Mouse (Mus musculus): Measurements from ENCODE around the gene Zbtb7b. TPM values are rescaled to one million over a fixed set of nuclear protein-coding genes. Genes with fewer than 3 reads are reported as not detected.

Zbtb7b gene
- polyA plus RNA-seq, 1 experiment: 54.3 TPM

DNA sequence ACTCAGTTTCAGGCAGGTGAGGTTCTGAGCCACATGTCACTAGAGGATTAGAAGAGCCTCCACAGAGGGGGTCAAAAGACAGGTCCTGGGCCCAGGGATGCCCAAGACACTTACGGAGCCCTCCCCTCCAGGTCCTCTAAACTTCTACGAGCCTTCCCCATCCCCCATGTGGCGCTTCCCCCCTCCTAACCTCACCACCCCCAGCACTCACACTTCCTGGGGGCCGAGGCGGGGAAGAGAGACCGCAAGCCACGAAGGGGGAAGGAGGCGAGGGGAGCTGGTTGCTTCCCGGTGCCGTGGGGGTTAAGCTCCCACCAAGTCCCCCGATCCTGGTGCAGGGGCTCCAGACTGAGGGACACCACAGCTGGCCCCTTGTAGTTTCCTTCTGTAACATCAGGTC is 9.1 kb downstream of the Zbtb7b start:
- Histone ChIP-seq H3K4me3 (ENCODE audit: insufficient read depth, low read depth, low read length) (no peak overlapping the region), H3K36me3 (ENCODE audit: control insufficient read depth, insufficient read depth, low read length) (no peaks in the 10 kb centered on the region), H3K27ac (ENCODE audit: insufficient read depth, low read depth, low read length) (no peak overlapping the region), H3K27me3 (replicated peaks; ENCODE audit: control insufficient read depth, insufficient read depth, low read length) (no peaks in the 10 kb centered on the region), H3K4me1 (ENCODE audit: control insufficient read depth, insufficient read depth, low read length) (peaks cover 30% of the 10 kb centered on the region)
- no peak for TF ChIP-seq CTCF (conservative IDR thresholded peaks at IDR 0.05; ENCODE audit: insufficient read depth, insufficient read length, low read depth, low read length)
- no peak for TF ChIP-seq POLR2A (IDR thresholded peaks at IDR 0.05; ENCODE audit: low read depth, low read length)
- no peak for DNase-seq
- 77% methylated on average over 11 of the region's 11 CpGs for WGBS

DNA sequence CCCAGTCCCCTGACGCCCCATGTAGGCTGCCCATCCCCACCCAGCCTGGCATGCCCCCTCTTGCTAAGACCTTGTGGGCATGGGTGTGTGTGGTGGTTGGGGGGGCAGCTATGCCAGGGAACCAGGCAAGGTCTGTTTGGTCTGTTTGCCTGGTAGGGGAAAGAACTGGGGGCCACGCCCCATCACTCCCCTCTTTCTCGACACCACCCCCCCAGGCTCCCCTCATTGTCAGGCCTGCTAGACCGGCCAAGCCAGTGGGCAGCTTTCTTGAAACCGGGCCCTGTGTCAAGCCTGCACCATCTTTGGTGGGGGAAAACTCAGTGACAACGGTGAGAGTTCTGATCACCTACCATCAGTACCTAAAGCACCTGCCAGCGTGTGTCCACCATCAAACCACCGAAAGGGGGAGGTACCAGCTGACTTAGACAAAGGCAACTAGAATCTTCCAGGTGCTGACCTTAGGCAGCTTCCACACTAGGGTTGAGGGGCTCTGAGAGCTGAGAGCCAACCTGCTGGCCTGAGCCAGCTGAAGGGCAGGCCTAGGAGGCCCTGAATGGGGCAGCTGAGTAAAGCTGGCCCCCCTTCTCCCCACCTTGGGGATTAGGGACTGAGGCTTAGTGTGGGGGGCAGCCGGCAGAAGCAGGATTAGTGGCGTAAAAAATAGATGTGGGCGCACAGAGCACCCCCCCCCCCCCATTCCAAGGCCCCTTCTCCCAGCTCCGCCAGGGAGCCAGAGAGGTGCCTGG is 10.1 kb downstream of the Zbtb7b start:
- no peaks in the 10 kb centered on the region for H3K36me3 ChIP-seq (ENCODE audit: control insufficient read depth, insufficient read depth, low read length)
- TF ChIP-seq POLR2A (IDR thresholded peaks at IDR 0.05; ENCODE audit: low read depth, low read length) (no peak), CTCF (conservative IDR thresholded peaks at IDR 0.05; ENCODE audit: insufficient read depth, insufficient read length, low read depth, low read length) (no peak)
- no peak for DNase-seq
- 80% methylated on average over 11 of the region's 12 CpGs for WGBS
- peaks cover 22% of the 10 kb centered on the region; the same call in 1 of the 2 replicates for H3K4me1 ChIP-seq (ENCODE audit: control insufficient read depth, insufficient read depth, low read length)
- no peaks in the 10 kb centered on the region for H3K27me3 ChIP-seq (replicated peaks; ENCODE audit: control insufficient read depth, insufficient read depth, low read length)
- no peak overlapping the region for H3K4me3 ChIP-seq (ENCODE audit: insufficient read depth, low read depth, low read length)
- H3K27ac ChIP-seq (ENCODE audit: insufficient read depth, low read depth, low read length): no peak overlapping the region

DNA sequence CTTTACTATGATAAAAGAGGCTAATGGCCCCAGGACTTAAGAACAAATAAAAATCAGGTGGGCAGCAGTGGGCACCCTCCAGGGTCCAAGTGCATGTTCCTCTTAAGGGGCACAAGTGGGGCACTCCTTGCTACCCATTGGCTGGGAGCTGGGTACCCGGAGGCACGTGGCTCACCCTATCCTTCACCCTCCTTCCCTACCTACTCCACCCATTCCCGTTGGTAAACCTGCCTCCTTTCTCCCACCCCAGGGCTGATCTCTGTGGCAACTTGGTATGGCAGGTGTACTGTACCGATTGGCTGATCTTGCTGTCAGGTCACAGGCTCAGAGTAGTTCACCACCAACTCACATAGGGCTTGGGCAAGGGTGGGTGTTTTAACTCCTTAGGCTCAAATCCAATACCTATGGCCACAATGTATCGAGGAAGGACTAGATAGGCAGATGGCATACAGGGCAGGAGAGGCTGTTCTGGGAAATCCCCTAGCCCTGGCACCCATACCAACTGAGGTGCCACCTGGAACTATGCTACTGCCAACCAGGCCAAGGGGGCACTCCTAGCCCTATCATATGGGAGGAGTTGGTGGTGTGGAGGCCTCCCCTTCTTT is 10.8 kb downstream of the Zbtb7b start:
- Histone ChIP-seq H3K36me3 (ENCODE audit: control insufficient read depth, insufficient read depth, low read length) (0 out of 2 replicates have a peak, but pooled peaks cover 1% of the 10 kb centered on the region), H3K27ac (ENCODE audit: insufficient read depth, low read depth, low read length) (no peak overlapping the region), H3K27me3 (replicated peaks; ENCODE audit: control insufficient read depth, insufficient read depth, low read length) (no peaks in the 10 kb centered on the region), H3K4me1 (ENCODE audit: control insufficient read depth, insufficient read depth, low read length) (peaks cover 17% of the 10 kb centered on the region; the same call in 1 of the 2 replicates), H3K4me3 (ENCODE audit: insufficient read depth, low read depth, low read length) (no peak overlapping the region)
- 80% methylated on average over 5 of the region's 5 CpGs for WGBS
- DNase-seq: no peak
- no peak for TF ChIP-seq POLR2A (IDR thresholded peaks at IDR 0.05; ENCODE audit: low read depth, low read length)
- TF ChIP-seq CTCF (conservative IDR thresholded peaks at IDR 0.05; ENCODE audit: insufficient read depth, insufficient read length, low read depth, low read length): no peak

DNA sequence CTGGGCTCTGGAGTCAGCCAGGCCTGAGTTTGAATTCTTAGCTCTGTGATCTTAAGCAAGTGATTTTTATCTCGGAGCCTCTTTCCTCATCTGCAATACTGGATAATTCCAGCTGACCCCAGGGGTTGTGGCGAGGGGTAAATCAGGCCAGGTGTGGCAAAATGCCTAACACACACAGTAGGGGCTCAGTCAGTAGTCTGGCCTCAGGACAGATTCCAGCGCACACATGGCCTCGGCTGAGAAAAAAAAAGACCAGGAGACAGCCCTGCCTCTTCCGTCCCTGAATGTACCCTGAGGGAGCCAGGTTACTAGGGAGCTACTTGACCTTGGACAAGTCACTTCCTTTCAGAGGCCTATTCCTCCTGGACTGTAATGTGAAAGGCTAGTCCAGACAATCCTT is 11.6 kb downstream of the Zbtb7b start:
- Histone ChIP-seq H3K27ac (ENCODE audit: insufficient read depth, low read depth, low read length) (no peak overlapping the region), H3K4me1 (ENCODE audit: control insufficient read depth, insufficient read depth, low read length) (peaks cover 11% of the 10 kb centered on the region; the same call in 1 of the 2 replicates), H3K36me3 (ENCODE audit: control insufficient read depth, insufficient read depth, low read length) (0 out of 2 replicates have a peak, but pooled peaks cover 1% of the 10 kb centered on the region), H3K27me3 (replicated peaks; ENCODE audit: control insufficient read depth, insufficient read depth, low read length) (no peaks in the 10 kb centered on the region), H3K4me3 (ENCODE audit: insufficient read depth, low read depth, low read length) (no peak overlapping the region)
- TF ChIP-seq CTCF (conservative IDR thresholded peaks at IDR 0.05; ENCODE audit: insufficient read depth, insufficient read length, low read depth, low read length) (no peak), POLR2A (IDR thresholded peaks at IDR 0.05; ENCODE audit: low read depth, low read length) (no peak)
- DNase-seq: no peak
- 64% methylated on average over 5 of the region's 5 CpGs for WGBS

DNA sequence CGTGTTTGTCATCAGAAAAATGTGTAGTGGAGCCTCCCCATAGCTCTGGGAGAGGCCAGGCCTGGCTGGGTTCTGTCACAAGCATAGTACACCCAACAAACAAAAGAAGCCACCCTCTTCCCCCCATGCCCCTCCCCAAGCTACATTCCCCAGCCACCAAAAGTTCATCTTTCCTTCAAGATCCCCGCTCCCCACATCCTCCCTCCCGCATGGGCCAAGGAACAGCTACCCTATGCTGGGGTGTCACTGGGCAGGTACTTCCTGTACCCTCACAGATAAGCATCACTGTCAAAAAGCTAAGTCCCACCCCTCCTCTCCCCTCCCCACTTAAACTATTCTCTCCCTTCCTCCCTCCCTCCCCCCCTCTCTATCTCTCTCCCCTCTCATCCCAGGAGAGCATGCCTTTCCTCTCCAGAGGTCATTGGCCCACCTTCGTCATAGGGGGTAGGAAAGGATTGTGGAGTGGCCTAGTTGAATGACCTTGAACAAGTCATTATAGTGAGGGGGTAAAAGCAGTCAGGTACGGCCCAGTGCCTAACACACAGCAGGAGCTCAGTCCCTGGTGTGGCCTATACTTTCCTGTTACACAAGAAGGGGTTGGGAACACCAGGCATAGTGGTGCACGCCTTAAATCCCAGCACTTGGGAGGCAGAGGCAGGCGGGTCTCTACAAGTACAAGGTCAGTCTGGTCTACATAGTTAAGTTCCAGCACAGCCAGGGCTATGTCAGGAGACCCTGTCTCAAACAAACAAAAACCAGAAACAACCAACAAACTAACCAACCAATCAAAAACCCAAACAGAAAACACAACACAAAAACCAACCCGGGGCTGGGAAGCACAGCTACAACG is 12.3 kb downstream of the Zbtb7b start:
- no peak overlapping the region for H3K4me3 ChIP-seq (ENCODE audit: insufficient read depth, low read depth, low read length)
- H3K27me3 ChIP-seq (replicated peaks; ENCODE audit: control insufficient read depth, insufficient read depth, low read length): no peaks in the 10 kb centered on the region
- 0 out of 2 replicates have a peak, but pooled peaks cover 1% of the 10 kb centered on the region for H3K36me3 ChIP-seq (ENCODE audit: control insufficient read depth, insufficient read depth, low read length)
- peaks cover 6% of the 10 kb centered on the region; the same call in 1 of the 2 replicates for H3K4me1 ChIP-seq (ENCODE audit: control insufficient read depth, insufficient read depth, low read length)
- 79% methylated on average over 9 of the region's 9 CpGs for WGBS
- no peak overlapping the region for H3K27ac ChIP-seq (ENCODE audit: insufficient read depth, low read depth, low read length)
- no peak for TF ChIP-seq POLR2A (IDR thresholded peaks at IDR 0.05; ENCODE audit: low read depth, low read length)
- no peak for TF ChIP-seq CTCF (conservative IDR thresholded peaks at IDR 0.05; ENCODE audit: insufficient read depth, insufficient read length, low read depth, low read length)
- DNase-seq: no peak

DNA sequence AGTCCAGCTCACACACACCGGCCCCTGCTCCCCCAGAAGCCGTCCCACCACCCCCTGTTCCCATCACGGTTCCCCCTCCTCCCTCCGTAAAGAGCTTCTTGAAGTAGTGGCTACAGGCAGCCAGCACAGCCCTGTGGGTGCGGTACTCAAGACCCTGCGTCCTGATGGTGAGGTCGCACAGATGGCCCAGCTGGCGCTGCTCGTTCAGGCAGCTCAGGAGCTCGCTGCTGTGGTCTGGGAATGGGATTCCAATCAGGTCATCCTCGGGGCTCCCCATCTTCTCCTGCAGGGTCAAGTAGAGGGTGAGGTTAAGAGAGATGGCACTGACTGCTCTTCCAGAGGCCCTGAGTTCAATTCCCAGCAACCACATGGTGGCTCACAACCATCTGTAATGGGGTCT is 13.3 kb downstream of the Zbtb7b start:
- peaks cover 6% of the 10 kb centered on the region; the same call in 1 of the 2 replicates for H3K4me1 ChIP-seq (ENCODE audit: control insufficient read depth, insufficient read depth, low read length)
- 0 out of 2 replicates have a peak, but pooled peaks cover 1% of the 10 kb centered on the region for H3K36me3 ChIP-seq (ENCODE audit: control insufficient read depth, insufficient read depth, low read length)
- DNase-seq: no peak
- TF ChIP-seq CTCF (conservative IDR thresholded peaks at IDR 0.05; ENCODE audit: insufficient read depth, insufficient read length, low read depth, low read length): no peak
- H3K27me3 ChIP-seq (replicated peaks; ENCODE audit: control insufficient read depth, insufficient read depth, low read length): no peaks in the 10 kb centered on the region
- no peak overlapping the region for H3K4me3 ChIP-seq (ENCODE audit: insufficient read depth, low read depth, low read length)
- 84% methylated on average over 11 of the region's 11 CpGs for WGBS
- no peak overlapping the region for H3K27ac ChIP-seq (ENCODE audit: insufficient read depth, low read depth, low read length)
